Mouse (Mus musculus) cerebellum, adult 9-10 months (tissue): ENCODE measurements at regions not wholly inside any gene's neighbourhood (a gene's known extent, or its start where the extent isn't known, plus 50 kb on each side); places are given as distances from the start of the nearest gene placed in this dataset.
"Not testable (repeated sequence)": the region's sequence is repeated elsewhere in the genome, so short reads cannot be mapped to it uniquely, and the experiment has no call there.

Experiments used
- DNase-seq: peaks from one replicate; pipeline ENCODE4 v3.0.0; 2022

- DNase-seq = no peak
Measured at GRCm38 (mm10) chr13:20039590-20039989, 50.8 kb upstream of the Elmo1 start.

GRCm38 (mm10) chr13:20038463-20038862 is 51.9 kb upstream of the Elmo1 start:
- peak; percentile 14 for DNase-seq

GRCm38 (mm10) chr13:20037436-20037835 is 53.0 kb upstream of the Elmo1 start:
- DNase-seq = no peak

DNA sequence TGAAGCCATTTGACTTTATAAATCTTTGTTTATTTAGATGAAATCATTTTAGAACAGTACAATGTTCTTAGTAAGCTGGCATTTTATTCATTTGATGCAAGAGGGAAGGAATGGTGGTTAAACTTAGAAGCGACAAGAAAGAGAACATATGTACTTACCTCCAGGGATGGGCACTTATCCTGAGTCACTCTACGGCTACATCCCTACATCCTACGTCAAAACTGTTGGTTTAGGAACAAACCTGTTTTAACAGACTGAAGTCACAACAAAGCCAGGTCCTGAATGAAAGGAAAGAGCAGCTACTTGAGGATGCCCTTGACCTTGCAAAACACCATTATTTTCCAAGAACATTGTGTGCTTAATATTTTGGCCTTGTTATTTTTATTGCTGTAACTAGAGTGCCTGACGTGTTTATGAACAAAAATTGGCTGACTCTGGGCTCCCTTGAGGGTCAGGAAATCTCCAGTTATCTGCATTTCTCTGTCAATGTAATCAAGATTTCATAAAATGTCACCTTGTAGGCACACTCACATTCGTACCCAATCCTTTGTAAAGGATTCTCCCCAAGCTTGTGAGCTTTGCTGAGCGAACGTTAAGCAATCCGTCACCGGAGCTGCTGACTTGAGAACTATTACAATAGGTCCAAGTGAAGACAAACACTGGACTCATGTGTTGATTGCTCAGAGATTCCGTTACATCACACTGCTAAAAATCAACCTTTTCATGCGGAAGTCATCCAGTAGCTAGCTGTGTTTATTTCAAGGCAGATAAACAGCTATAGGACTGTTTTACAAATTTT is 56.3 kb upstream of the Elmo1 start:
- no peak for DNase-seq

GRCm38 (mm10) chr13:20031660-20032059 is 58.7 kb upstream of the Elmo1 start:
- no peak for DNase-seq

- no peak for DNase-seq
Measured at GRCm38 (mm10) chr13:20031082-20031481, 59.3 kb upstream of the Elmo1 start.

DNA sequence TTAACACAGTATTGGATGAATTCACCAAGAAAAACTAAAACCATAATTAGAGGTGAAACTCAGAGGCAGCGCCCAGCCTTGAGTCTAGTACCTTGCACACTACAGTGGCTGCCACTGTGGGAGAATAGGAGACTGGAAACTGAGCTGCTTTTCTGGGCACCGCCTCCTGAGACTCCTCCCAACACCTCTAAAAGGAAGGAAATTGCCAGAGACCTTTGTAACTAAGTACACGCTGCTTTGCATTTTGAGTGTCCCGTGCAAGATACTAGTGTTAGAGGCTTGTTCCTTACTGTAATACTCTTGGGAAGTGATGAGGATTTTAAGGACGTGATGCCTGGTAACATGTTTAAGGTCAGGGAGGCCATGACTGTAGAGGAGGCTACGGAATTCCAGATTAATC is 63.8 kb upstream of the Elmo1 start:
- no peak for DNase-seq

DNA sequence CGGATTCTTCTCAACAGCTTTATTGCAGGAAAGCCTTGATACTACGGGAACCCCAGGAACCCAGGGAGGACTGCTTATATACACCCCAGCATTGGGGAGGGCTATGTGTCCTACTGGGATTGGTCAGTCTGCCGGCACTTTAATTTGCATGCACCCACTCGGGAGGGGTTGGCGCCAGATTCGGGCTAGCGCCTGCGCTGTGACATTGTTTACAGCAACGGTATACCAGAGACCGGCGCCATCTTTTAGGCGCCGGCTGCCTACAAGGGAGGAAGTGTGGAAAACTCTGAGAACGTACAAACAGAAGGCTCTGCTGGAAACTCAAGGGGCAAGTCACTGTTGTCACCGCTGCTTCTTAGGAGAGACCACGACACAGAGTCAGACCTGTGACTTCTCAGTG is 73.9 kb upstream of the Elmo1 start:
- DNase-seq = not testable (repeated sequence)

DNA sequence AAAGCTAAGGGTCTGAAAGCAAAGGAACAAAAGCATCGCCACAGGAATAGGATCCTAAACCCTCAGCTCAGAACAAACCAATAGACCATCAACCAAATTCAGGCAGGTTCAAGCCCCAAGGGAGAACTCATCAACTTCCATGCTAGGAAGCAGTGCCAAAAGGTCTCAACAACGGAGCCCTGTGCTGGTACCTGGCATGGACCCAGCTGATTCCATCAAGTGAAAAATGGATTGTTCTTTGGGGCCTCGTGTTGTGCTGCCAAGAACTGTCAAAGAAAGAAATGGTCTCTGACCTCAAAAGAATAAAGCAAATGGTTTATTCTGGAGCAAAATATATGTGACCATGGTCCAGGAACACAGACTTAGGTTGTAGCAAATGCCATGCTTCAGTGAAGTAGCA is 77.8 kb upstream of the Elmo1 start:
- no peak for DNase-seq

DNA sequence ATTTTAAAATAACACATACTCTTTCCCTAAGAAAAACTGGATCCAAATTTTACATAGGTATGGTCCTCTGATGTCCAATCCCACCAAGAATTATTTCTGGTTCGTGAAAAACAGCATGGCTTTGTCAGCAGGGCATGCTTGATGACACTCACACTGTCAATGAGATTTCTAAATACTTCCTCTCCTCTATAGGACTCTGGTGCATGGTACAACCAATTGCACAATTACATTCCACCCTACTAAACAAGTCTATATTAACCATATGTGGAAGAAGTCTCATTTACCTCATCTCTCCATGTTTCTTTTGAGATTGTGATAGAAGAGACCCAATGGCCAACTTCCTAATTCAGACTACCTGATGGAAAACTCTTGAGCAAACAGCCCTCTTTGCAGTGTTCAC is 81.2 kb upstream of the Elmo1 start:
- DNase-seq = no peak

GRCm38 (mm10) chr13:20007561-20007960 is 82.8 kb upstream of the Elmo1 start:
- DNase-seq = no peak

- no peak for DNase-seq
Measured at GRCm38 (mm10) chr13:19997606-19998005, 92.8 kb upstream of the Elmo1 start.

DNA sequence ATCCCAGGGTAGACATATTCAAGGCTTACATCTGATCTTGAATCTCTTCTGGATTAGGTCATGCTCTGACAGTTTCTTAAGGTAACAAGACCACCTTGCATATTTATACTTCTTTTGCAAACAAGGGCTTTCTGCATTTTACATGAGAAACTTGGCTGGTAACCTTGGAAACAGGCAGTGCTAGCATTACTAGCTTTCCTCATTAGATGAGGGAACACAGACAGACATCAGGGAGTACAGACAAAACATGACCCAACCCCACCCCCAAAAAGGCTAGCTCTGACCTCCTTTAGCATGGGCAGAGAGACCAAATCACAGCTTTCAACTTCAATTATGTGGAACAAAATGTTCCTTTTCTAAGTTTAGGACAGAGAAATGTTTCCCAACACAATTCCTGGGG is 114.8 kb upstream of the Elmo1 start:
- DNase-seq = no peak

- no peak for DNase-seq
Measured at GRCm38 (mm10) chr13:19966566-19966965, 123.8 kb upstream of the Elmo1 start.

DNA sequence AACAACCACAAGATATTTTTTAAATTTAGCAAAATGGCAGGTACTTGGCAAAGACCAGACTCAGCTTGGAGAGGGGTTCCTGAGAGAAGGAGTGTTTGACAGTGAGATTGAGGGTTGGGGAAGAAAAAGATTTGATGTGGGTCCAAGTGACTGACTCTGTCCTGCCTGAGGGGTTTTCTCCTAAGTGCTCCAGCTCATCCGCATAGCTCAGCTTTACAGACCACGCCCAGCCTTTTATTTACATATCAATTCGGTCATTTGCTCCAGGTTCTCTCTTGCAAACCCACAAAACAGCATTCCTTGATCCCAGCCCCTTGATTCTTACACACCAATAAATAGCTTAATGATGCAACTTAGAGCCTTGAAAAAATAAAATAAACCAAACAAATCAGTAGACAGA is 127.4 kb upstream of the Elmo1 start:
- DNase-seq = no peak

DNA sequence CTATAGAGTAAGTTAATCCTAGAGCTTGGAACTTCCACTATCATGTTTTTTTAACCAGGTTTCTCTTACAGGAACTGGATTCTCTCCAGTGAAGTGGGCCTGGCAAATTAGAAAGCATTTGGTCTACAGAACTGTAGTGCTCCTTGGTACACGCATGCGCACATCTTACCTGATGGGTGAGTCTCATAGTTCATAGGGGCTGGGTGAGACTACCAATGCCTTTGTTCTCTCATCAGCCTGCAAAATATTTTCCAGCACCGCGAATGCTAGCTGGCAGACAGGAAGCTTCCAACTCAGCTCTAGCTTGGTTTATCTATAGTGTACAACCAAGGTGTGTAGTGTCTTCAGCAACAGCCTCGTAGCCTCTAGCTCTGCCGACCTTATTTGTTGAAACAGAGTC is 104.7 kb upstream of the Gpr141 start:
- no peak for DNase-seq

DNA sequence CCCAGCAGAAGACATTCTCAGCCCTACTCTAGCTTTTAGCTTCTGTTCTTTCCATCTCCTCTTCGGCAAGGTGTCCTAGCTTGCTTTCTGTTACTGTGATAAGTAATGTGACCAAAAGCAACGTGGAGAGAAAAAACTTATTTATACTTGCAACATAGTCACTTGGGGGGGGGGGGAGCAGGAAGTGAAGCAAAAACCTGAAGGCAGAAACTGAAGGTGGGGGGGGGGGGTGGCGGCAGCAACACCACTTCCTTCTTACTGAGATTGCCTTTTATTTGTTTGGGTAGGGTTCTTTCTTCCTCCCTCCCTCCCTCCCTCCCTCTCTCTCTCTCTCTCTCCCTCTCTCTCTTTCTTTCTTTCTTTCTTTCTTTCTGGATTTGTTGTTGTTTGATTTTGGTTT is 103.8 kb upstream of the Gpr141 start:
- no peak for DNase-seq

DNA sequence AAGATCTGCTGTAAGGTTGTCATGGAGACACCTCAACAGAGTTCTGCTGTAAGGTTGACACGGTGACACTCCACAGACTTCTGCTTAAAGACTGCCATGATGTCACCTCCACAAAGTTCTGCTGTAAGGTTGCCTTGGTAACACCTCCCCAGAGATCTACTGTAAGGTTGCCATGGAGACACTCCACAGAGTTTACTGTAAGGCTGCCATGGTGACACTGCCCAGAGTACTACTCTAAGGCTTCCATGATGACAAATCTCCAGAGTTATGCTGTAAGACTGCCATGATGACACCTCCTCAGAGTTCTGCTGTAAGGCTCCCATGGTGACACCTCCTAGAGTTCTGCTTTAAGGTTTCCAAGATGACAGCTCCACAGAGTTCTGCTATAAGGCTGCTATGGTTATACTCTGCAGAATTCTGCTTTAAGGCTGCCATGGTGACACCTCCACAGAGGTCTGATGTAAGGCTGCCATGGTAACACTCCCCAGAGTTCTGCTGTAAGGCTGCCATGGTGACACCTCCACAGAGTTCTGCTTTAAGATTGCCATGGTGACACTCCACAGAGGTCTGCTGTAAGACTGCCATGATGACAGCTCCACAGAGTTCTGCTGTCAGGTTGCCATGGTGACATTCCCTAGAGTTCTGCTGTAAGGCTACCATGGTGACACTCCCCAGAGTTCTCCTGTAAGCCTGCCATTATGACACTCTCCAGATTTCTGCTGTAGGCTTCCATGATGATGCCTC is 97.2 kb upstream of the Gpr141 start:
- no peak for DNase-seq

GRCm38 (mm10) chr13:19911860-19912584 is 88.0 kb upstream of the Gpr141 start:
- DNase-seq = no peak

DNA sequence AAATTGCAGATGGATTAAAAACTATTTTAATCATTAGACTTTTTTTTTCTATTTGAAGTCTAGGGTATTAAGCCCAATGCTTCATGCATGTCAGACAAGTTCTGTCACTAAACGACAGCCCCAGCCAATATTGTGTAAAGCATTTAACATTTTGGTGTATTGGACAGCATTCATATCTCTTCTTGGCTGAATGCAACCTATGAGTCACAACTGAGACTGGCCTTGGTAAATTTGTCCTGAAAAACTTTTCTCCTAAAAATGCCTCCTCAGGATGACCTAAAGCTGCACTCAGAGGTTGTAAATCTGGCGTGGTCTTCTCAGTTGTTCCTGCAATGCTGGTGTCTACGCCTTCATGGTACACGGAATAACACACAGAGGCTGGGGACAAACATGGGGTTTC is 78.7 kb upstream of the Gpr141 start:
- DNase-seq = no peak

DNA sequence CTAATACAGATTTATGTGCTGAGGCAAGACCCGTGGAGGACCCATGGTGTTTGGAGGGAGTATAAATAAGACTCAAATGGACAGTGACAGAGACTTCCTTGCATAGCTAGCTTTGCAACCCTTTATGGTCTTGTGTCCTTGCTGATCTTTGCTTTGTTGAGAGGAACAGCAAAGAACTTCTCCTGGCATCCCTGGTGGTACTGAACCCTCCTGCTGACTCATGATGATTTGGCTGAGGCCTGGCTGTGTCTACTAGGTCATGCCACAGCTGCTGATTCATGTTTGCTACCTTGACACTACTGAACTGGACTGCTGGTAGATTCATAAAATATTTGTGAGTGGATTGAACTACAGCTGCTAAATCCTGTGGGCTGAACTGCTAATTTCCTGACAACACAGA is 73.1 kb upstream of the Gpr141 start:
- DNase-seq = no peak

DNA sequence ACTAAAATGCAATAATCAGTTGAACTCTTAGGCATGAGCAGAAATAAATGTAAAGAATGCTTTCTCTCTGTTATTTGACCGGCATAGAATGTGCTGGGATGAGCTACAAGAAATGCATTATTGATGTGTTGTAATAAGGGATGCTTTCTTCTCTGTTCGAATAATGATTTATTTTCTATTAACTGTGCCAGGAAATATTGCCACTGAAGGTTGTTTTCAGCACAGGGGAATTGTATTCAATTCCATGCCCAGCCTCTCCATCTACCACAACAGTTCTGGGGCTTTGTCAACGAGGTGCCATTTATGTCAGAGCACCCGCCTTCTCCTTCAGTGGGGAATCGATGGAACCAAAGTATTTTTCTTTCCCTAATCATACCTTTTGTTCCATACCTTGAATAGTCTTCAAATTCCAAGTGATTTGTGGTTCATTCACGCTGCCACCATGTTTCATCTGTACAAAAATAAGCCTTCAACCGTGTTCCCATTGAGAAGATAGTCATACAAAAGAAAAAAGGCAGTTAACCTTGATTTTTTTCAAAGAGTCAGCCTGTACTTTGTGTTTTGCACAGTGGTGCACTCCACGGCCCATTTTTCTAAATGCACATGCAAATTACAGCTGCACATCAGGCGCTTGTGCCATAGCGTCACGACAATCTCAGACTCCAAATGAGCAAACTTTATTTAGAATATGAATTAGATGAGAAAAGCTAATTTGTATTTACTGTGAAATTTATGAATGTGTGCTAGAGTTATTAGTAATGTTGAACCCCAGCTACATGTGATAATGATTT is 65.1 kb upstream of the Gpr141 start:
- no peak for DNase-seq
